Mouse (Mus musculus): ENCODE data around the gene Crhr1. TPM values are rescaled to one million over a fixed set of nuclear protein-coding genes. Genes with fewer than 3 reads are reported as not detected.

The Crhr1 gene
- polyA plus RNA-seq (2015; fragmentation: Nextera tagmentation; extraction: Ambion mirVana) = not detected in 2 replicates

- 3% methylated on average over 73 of the region's 80 CpGs for WGBS (ENCODE audit: insufficient replicate concordance)
- no peaks in the 10 kb centered on the region for H3K36me3 ChIP-seq (replicated peaks; ENCODE audit: insufficient read depth, low read length)
- no peak within 1 kb of the TSS for H3K9ac ChIP-seq (replicated peaks)
- peaks cover 69% of the 10 kb centered on the region for H3K27me3 ChIP-seq (ENCODE audit: insufficient read depth, low read length)
- peak within 1 kb of the TSS; percentile 40 for H3K4me2 ChIP-seq (ENCODE audit: low read depth, low read length)
- DNase-seq = peak; percentile 16
- ATAC-seq = no peak
- H3K4me3 ChIP-seq (ENCODE audit: low read depth, low read length) = peak within 1 kb of the TSS; percentile 20; the same call in 1 of the 2 replicates
- H3K27ac ChIP-seq (ENCODE audit: low read depth) = no peak within 1 kb of the TSS
- peaks cover 3% of the 10 kb centered on the region; the same call in 1 of the 2 replicates for H3K4me1 ChIP-seq (ENCODE audit: insufficient read depth)
- no peaks in the 10 kb centered on the region for H3K9me3 ChIP-seq (ENCODE audit: low read length)
- TF ChIP-seq CTCF (IDR thresholded peaks at IDR 0.05; ENCODE audit: low read depth) (no peak), EP300 (IDR thresholded peaks at IDR 0.05; ENCODE audit: low read depth) (no peak)
These were observed at the start of gene Crhr1 for GRCm38 (mm10) chr11:104132580-104133441. Crhr1 (plus strand) TSS chr11:104132855.

GRCm38 (mm10) chr11:104083248-104083647 lies 49.4 kb upstream of the Crhr1 start:
- no peak for DNase-seq
- no peaks in the 10 kb centered on the region for H3K27me3 ChIP-seq (ENCODE audit: insufficient read depth, low read length)
- no peaks in the 10 kb centered on the region for H3K4me1 ChIP-seq (ENCODE audit: insufficient read depth)
- H3K9me3 ChIP-seq (ENCODE audit: low read length) = no peaks in the 10 kb centered on the region
- no peak overlapping the region for H3K4me3 ChIP-seq (ENCODE audit: low read depth, low read length)
- no peak overlapping the region for H3K4me2 ChIP-seq (ENCODE audit: low read depth, low read length)
- no peak overlapping the region for H3K27ac ChIP-seq (ENCODE audit: low read depth)
- H3K9ac ChIP-seq (replicated peaks) = no peak overlapping the region
- no peaks in the 10 kb centered on the region for H3K36me3 ChIP-seq (replicated peaks; ENCODE audit: insufficient read depth, low read length)
- no peak for TF ChIP-seq CTCF (IDR thresholded peaks at IDR 0.05; ENCODE audit: low read depth)
- no peak for TF ChIP-seq EP300 (IDR thresholded peaks at IDR 0.05; ENCODE audit: low read depth)
- WGBS (ENCODE audit: insufficient replicate concordance) = 75% methylated on average over 6 of the region's 7 CpGs
- no peak for ATAC-seq

- Histone ChIP-seq H3K9me3 (ENCODE audit: low read length) (no peaks in the 10 kb centered on the region), H3K4me2 (ENCODE audit: low read depth, low read length) (no peak overlapping the region)
These were observed 48.9 kb upstream of the Crhr1 start for GRCm38 (mm10) chr11:104083716-104084115.

DNA sequence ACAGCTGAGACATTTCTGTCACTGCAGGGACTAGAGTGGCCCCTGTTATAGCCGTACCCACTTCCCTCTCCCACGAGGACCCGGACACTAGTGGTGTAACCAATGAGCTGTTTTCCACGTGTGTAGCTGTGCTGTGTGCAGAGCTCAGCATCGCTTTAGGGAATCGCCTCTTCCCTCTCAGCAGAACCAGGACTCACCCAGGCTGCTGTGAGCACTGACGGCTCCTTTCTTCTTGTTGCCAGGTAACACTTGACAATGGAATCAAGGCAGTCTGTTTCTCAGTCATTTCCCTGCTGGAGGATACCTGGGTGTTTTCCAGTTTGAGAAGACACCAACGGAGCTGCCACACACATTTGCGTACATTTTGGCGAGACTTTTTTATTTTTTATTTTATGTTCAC lies 44.1 kb upstream of the Crhr1 start:
- WGBS (ENCODE audit: insufficient replicate concordance) = 61% methylated on average over 10 of the region's 10 CpGs
- no peaks in the 10 kb centered on the region for H3K27me3 ChIP-seq (ENCODE audit: insufficient read depth, low read length)
- no peaks in the 10 kb centered on the region for H3K36me3 ChIP-seq (replicated peaks; ENCODE audit: insufficient read depth, low read length)
- no peak overlapping the region for H3K4me3 ChIP-seq (ENCODE audit: low read depth, low read length)
- H3K9me3 ChIP-seq (ENCODE audit: low read length) = no peaks in the 10 kb centered on the region
- DNase-seq (no peak), ATAC-seq (no peak)
- H3K4me1 ChIP-seq (ENCODE audit: insufficient read depth) = no peaks in the 10 kb centered on the region
- TF ChIP-seq EP300 (IDR thresholded peaks at IDR 0.05; ENCODE audit: low read depth) = no peak
- no peak for TF ChIP-seq CTCF (IDR thresholded peaks at IDR 0.05; ENCODE audit: low read depth)
- H3K4me2 ChIP-seq (ENCODE audit: low read depth, low read length) = no peak overlapping the region
- no peak overlapping the region for H3K27ac ChIP-seq (ENCODE audit: low read depth)
- H3K9ac ChIP-seq (replicated peaks) = no peak overlapping the region

More at GRCm38 (mm10) chr11:104083716-104084115, 48.9 kb upstream of the Crhr1 start:
- WGBS (ENCODE audit: insufficient replicate concordance) = 76% methylated on average over 6 of the region's 6 CpGs
- no peaks in the 10 kb centered on the region for H3K36me3 ChIP-seq (replicated peaks; ENCODE audit: insufficient read depth, low read length)
- TF ChIP-seq EP300 (IDR thresholded peaks at IDR 0.05; ENCODE audit: low read depth) (no peak), CTCF (IDR thresholded peaks at IDR 0.05; ENCODE audit: low read depth) (no peak)
- H3K9ac ChIP-seq (replicated peaks) = no peak overlapping the region
- H3K27ac ChIP-seq (ENCODE audit: low read depth) = no peak overlapping the region
- H3K4me1 ChIP-seq (ENCODE audit: insufficient read depth) = no peaks in the 10 kb centered on the region
- H3K27me3 ChIP-seq (ENCODE audit: insufficient read depth, low read length) = no peaks in the 10 kb centered on the region
- ATAC-seq = no peak
- H3K4me3 ChIP-seq (ENCODE audit: low read depth, low read length) = no peak overlapping the region
- no peak for DNase-seq

DNA sequence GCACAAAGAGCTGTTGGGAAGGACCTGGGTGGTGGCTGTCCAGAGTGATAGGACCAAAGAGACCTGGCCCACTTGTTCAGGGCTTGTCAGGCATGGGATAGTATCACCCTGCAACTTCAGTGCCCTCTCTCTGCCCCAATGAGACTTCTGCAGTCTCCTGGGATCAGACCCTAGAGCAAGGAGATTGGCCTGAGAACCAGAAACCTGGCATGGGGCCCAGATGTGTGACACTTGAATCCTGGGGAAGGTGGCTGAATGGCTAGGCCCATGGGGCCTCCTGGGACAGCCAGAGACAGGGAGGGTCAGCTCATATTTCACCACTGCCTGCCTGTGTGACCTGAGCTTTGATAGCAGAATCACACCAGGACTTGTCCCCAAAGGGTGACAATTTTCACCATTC lies 41.9 kb upstream of the Crhr1 start:
- Histone ChIP-seq H3K9ac (replicated peaks) (no peak overlapping the region), H3K4me3 (ENCODE audit: low read depth, low read length) (no peak overlapping the region), H3K4me2 (ENCODE audit: low read depth, low read length) (no peak overlapping the region), H3K4me1 (ENCODE audit: insufficient read depth) (no peaks in the 10 kb centered on the region), H3K36me3 (replicated peaks; ENCODE audit: insufficient read depth, low read length) (no peaks in the 10 kb centered on the region), H3K27me3 (ENCODE audit: insufficient read depth, low read length) (no peaks in the 10 kb centered on the region), H3K27ac (ENCODE audit: low read depth) (no peak overlapping the region), H3K9me3 (ENCODE audit: low read length) (no peaks in the 10 kb centered on the region)
- ATAC-seq (no peak), DNase-seq (no peak)
- TF ChIP-seq CTCF (IDR thresholded peaks at IDR 0.05; ENCODE audit: low read depth) = no peak
- TF ChIP-seq EP300 (IDR thresholded peaks at IDR 0.05; ENCODE audit: low read depth) = no peak

- ATAC-seq (no peak), DNase-seq (no peak)
- H3K27ac ChIP-seq (ENCODE audit: low read depth) = no peak overlapping the region
- H3K4me2 ChIP-seq (ENCODE audit: low read depth, low read length) = no peak overlapping the region
- no peaks in the 10 kb centered on the region for H3K36me3 ChIP-seq (replicated peaks; ENCODE audit: insufficient read depth, low read length)
- no peaks in the 10 kb centered on the region for H3K27me3 ChIP-seq (ENCODE audit: insufficient read depth, low read length)
- TF ChIP-seq EP300 (IDR thresholded peaks at IDR 0.05; ENCODE audit: low read depth) (no peak), CTCF (IDR thresholded peaks at IDR 0.05; ENCODE audit: low read depth) (no peak)
- no peak overlapping the region for H3K4me3 ChIP-seq (ENCODE audit: low read depth, low read length)
- 70% methylated on average over 3 of the region's 3 CpGs for WGBS (ENCODE audit: insufficient replicate concordance)
- no peak overlapping the region for H3K9ac ChIP-seq (replicated peaks)
- no peaks in the 10 kb centered on the region for H3K4me1 ChIP-seq (ENCODE audit: insufficient read depth)
- no peaks in the 10 kb centered on the region for H3K9me3 ChIP-seq (ENCODE audit: low read length)
These were observed 37.5 kb upstream of the Crhr1 start for GRCm38 (mm10) chr11:104095151-104095550.

All from liver, postnatal 0 days (tissue).